Mouse (Mus musculus): ENCODE results near the gene Cmip. TPM values are rescaled to one million over a fixed set of nuclear protein-coding genes. Genes with fewer than 3 reads are reported as not detected.

Cmip gene
- total RNA-seq, 1 experiment from 2014 or later: 27.9 TPM

GRCm38 (mm10) chr8:117393853-117394252 is 137.0 kb downstream of the Cmip start:
- no peak for ATAC-seq (replicated peaks; ENCODE audit: insufficient number of reproducible peaks, low FRiP score, low TSS enrichment, poor library complexity, severe bottlenecking)

GRCm38 (mm10) chr8:117395055-117395454 is 138.2 kb downstream of the Cmip start:
- ATAC-seq (replicated peaks; ENCODE audit: insufficient number of reproducible peaks, low FRiP score, low TSS enrichment, poor library complexity, severe bottlenecking): no peak

GRCm38 (mm10) chr8:117396884-117397283 is 140.0 kb downstream of the Cmip start:
- no peak for ATAC-seq (replicated peaks; ENCODE audit: insufficient number of reproducible peaks, low FRiP score, low TSS enrichment, poor library complexity, severe bottlenecking)

- no peak for ATAC-seq (replicated peaks; ENCODE audit: insufficient number of reproducible peaks, low FRiP score, low TSS enrichment, poor library complexity, severe bottlenecking)
Measured at GRCm38 (mm10) chr8:117397751-117398150, 140.9 kb downstream of the Cmip start.

- no peak for ATAC-seq (replicated peaks; ENCODE audit: insufficient number of reproducible peaks, low FRiP score, low TSS enrichment, poor library complexity, severe bottlenecking)
Measured at GRCm38 (mm10) chr8:117399229-117399628, 142.4 kb downstream of the Cmip start.

- ATAC-seq (replicated peaks; ENCODE audit: insufficient number of reproducible peaks, low FRiP score, low TSS enrichment, poor library complexity, severe bottlenecking): no peak
Measured at GRCm38 (mm10) chr8:117400820-117401219, 144.0 kb downstream of the Cmip start.

- ATAC-seq (replicated peaks; ENCODE audit: insufficient number of reproducible peaks, low FRiP score, low TSS enrichment, poor library complexity, severe bottlenecking): no peak
Measured at GRCm38 (mm10) chr8:117401880-117402279, 145.0 kb downstream of the Cmip start.

- no peak for ATAC-seq (replicated peaks; ENCODE audit: insufficient number of reproducible peaks, low FRiP score, low TSS enrichment, poor library complexity, severe bottlenecking)
Measured at GRCm38 (mm10) chr8:117402911-117403704, 146.2 kb downstream of the Cmip start.

GRCm38 (mm10) chr8:117403705-117404476 is 147.0 kb downstream of the Cmip start:
- no peak for ATAC-seq (replicated peaks; ENCODE audit: insufficient number of reproducible peaks, low FRiP score, low TSS enrichment, poor library complexity, severe bottlenecking)

GRCm38 (mm10) chr8:117406081-117406480 is 149.2 kb downstream of the Cmip start:
- ATAC-seq (replicated peaks; ENCODE audit: insufficient number of reproducible peaks, low FRiP score, low TSS enrichment, poor library complexity, severe bottlenecking): no peak

- ATAC-seq (replicated peaks; ENCODE audit: insufficient number of reproducible peaks, low FRiP score, low TSS enrichment, poor library complexity, severe bottlenecking): no peak
Measured at GRCm38 (mm10) chr8:117408634-117409033, 151.8 kb downstream of the Cmip start.

- ATAC-seq (replicated peaks; ENCODE audit: insufficient number of reproducible peaks, low FRiP score, low TSS enrichment, poor library complexity, severe bottlenecking): no peak
Measured at GRCm38 (mm10) chr8:117409056-117409455, 152.2 kb downstream of the Cmip start.

- ATAC-seq (replicated peaks; ENCODE audit: insufficient number of reproducible peaks, low FRiP score, low TSS enrichment, poor library complexity, severe bottlenecking): no peak
Measured at GRCm38 (mm10) chr8:117410391-117410790, 153.5 kb downstream of the Cmip start.

GRCm38 (mm10) chr8:117410901-117411300 is 154.0 kb downstream of the Cmip start:
- no peak for ATAC-seq (replicated peaks; ENCODE audit: insufficient number of reproducible peaks, low FRiP score, low TSS enrichment, poor library complexity, severe bottlenecking)

- no peak for ATAC-seq (replicated peaks; ENCODE audit: insufficient number of reproducible peaks, low FRiP score, low TSS enrichment, poor library complexity, severe bottlenecking)
Measured at GRCm38 (mm10) chr8:117412232-117412631, 155.4 kb downstream of the Cmip start.

- ATAC-seq (replicated peaks; ENCODE audit: insufficient number of reproducible peaks, low FRiP score, low TSS enrichment, poor library complexity, severe bottlenecking): no peak
Measured at GRCm38 (mm10) chr8:117417830-117418229, 161.0 kb downstream of the Cmip start.

GRCm38 (mm10) chr8:117420841-117421534 is 164.1 kb downstream of the Cmip start:
- ATAC-seq (replicated peaks; ENCODE audit: insufficient number of reproducible peaks, low FRiP score, low TSS enrichment, poor library complexity, severe bottlenecking): peak; percentile 82

- no peak for ATAC-seq (replicated peaks; ENCODE audit: insufficient number of reproducible peaks, low FRiP score, low TSS enrichment, poor library complexity, severe bottlenecking)
Measured at GRCm38 (mm10) chr8:117421838-117422237, 165.0 kb downstream of the Cmip start.

GRCm38 (mm10) chr8:117422343-117422742 is 165.5 kb downstream of the Cmip start:
- ATAC-seq (replicated peaks; ENCODE audit: insufficient number of reproducible peaks, low FRiP score, low TSS enrichment, poor library complexity, severe bottlenecking): no peak

All from monocyte, adult 5-6 weeks (primary cell).